Mouse (Mus musculus) lung, postnatal 4 days (tissue): Measurements from ENCODE around the gene Rab12.
"Not testable (repeated sequence)": the region's sequence is repeated elsewhere in the genome, so short reads cannot be mapped to it uniquely, and the experiment has no call there.

ENCODE experiments used
- DNase-seq, 2 experiments: peaks; one replicate each; pipeline ENCODE4 v3.0.0; 2021

The Rab12 gene

GRCm38 (mm10) chr17:66519554-66520553 lies at the start of gene Rab12:
Gene Rab12 (minus strand): TSS chr17:66519729.
- peak; percentile 93 for DNase-seq

- DNase-seq = peak; percentile 67 to 90
Observed at GRCm38 (mm10) chr17:66564213-66564612, 44.7 kb upstream of the Rab12 start.

- DNase-seq = no peak
Observed at GRCm38 (mm10) chr17:66563551-66563950, 44.0 kb upstream of the Rab12 start.

GRCm38 (mm10) chr17:66561380-66561779 lies 41.9 kb upstream of the Rab12 start:
- no peak for DNase-seq

- DNase-seq = no peak
Observed at GRCm38 (mm10) chr17:66558404-66559317, 39.1 kb upstream of the Rab12 start.

GRCm38 (mm10) chr17:66552690-66553089 lies 33.2 kb upstream of the Rab12 start:
- DNase-seq = no peak

- DNase-seq = no peak
Observed at GRCm38 (mm10) chr17:66550486-66550885, 31.0 kb upstream of the Rab12 start.

GRCm38 (mm10) chr17:66532285-66532684 lies 12.8 kb upstream of the Rab12 start:
- DNase-seq = no peak

GRCm38 (mm10) chr17:66523396-66523795 lies 3.9 kb upstream of the Rab12 start:
- DNase-seq = no peak

- DNase-seq = not testable (repeated sequence)
Observed at GRCm38 (mm10) chr17:66522631-66523030, 3.1 kb upstream of the Rab12 start.

GRCm38 (mm10) chr17:66518877-66519553 lies 514 bp downstream of the Rab12 start:
- peak; percentile 30 to 46 for DNase-seq

- peak in 1 of 2 experiments; percentile 44 for DNase-seq
Observed at GRCm38 (mm10) chr17:66516953-66517352, 2.6 kb downstream of the Rab12 start.

GRCm38 (mm10) chr17:66514288-66514995 lies 5.1 kb downstream of the Rab12 start:
- no peak for DNase-seq

GRCm38 (mm10) chr17:66512202-66512956 lies 7.2 kb downstream of the Rab12 start:
- DNase-seq = no peak

GRCm38 (mm10) chr17:66510221-66510683 lies 9.3 kb downstream of the Rab12 start:
- peak; percentile 68 to 81 for DNase-seq

GRCm38 (mm10) chr17:66507049-66507954 lies 12.2 kb downstream of the Rab12 start:
- no peak for DNase-seq

GRCm38 (mm10) chr17:66504964-66505363 lies 14.6 kb downstream of the Rab12 start:
- no peak for DNase-seq

GRCm38 (mm10) chr17:66504248-66504647 lies 15.3 kb downstream of the Rab12 start:
- DNase-seq = no peak

GRCm38 (mm10) chr17:66503466-66503865 lies 16.1 kb downstream of the Rab12 start:
- peak in 1 of 2 experiments; percentile 38 for DNase-seq

- no peak for DNase-seq
Observed at GRCm38 (mm10) chr17:66502865-66503264, 16.7 kb downstream of the Rab12 start.
